Mouse (Mus musculus) spleen, adult 2 months (tissue): ENCODE results near the gene Gpi1.

ENCODE experiments used
- CTCF ChIP-seq: fragments of 200-500 bp; IDR thresholded peaks from 2 replicates; pipeline ENCODE4 v1.5.1; 2011; ENCODE audit warnings: mild to moderate bottlenecking, inconsistent platforms; ENCODE audit not compliant: insufficient read depth, insufficient read length, insufficient replicate concordance; ENCODE audit errors: extremely low read depth
- POLR2A ChIP-seq: fragments of 200-500 bp; IDR thresholded peaks from 2 replicates; pipeline ENCODE4 v1.6.1; 2011; ENCODE audit warnings: low read depth, low read length, inconsistent platforms

GRCm38 (mm10) chr7:34218496-34218895, 11.6 kb downstream of the Gpi1 start:
- TF ChIP-seq POLR2A (no peak), CTCF (no peak)
